In the genomic region with DNA sequence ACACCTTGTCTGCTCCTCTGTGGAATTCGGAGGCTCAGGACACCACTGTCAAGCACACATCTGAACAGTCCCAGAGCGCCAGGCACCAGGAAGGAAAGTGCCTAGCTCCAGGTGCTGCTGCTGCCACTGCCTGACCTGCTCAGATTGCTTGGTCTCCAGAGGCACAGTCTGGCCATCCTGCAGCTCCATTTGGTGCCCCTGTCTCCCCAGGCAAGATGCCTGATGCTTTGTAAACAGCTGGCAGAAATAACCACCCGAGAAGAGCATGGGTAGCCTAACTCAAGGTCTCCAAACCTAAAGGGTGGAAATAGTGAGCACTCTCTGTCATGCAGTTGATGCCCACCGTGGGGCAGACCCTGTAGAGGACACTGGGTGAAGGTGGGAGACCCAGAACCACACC, we compare ENCODE assay signal across 10 mouse cellular contexts. TPM values are rescaled to one million over a fixed set of nuclear protein-coding genes. Genes with fewer than 3 reads are reported as not detected.
DNase-seq lines count a peak whose midpoint lies in the region; ATAC-seq lines count a peak whose summit lies in the region.
"Had no signal": no experiment of that assay in that cellular context is flagged by ENCODE, and none has a peak within 500 bp of the region (broad histone marks: within the 10 kb centered on the region; RNA-seq: fewer than 3 reads in every experiment).

No protein-coding gene starts in this region.

- peak overlapping the region; percentile 98 for H3K4me2 ChIP-seq in neural tube, embryonic 11.5 days (ENCODE audit: low read depth)
- H3K4me2 ChIP-seq in forebrain, embryonic 12.5 days = peak overlapping the region; percentile 92
- H3K4me2 ChIP-seq in limb, embryonic 13.5 days (replicated peaks) = peak overlapping the region; percentile 99
- H3K4me2 ChIP-seq in stomach, embryonic 14.5 days (replicated peaks; ENCODE audit: low read depth, low read length) = peak overlapping the region; percentile 98

- 30% methylated on average over 4 of the region's 4 CpGs for WGBS in neural tube, embryonic 11.5 days
- 46% methylated on average over 4 of the region's 4 CpGs for WGBS in forebrain, embryonic 12.5 days
- 20% methylated on average over 4 of the region's 4 CpGs for WGBS in limb, embryonic 13.5 days
- WGBS in stomach, embryonic 14.5 days = 15% methylated on average over 4 of the region's 4 CpGs

- no peak for DNase-seq in neural tube, embryonic 11.5 days (ENCODE audit: low spot score)
- no peak for DNase-seq in neural tube, embryonic 10.5 days (ENCODE audit: extremely low spot score, low spot score)
- no peak for DNase-seq in urinary bladder, postnatal 25 days (ENCODE audit: low spot score)
- no peak for DNase-seq in cerebellum, adult 9-11 months
- DNase-seq in adipocyte (ENCODE audit: low spot score) = no peak
- DNase-seq: left cerebral cortex, postnatal 4 days; thymus, postnatal 4 days had no signal

- no peaks in the 10 kb centered on the region for H3K27me3 ChIP-seq in neural tube, embryonic 11.5 days (ENCODE audit: control insufficient read depth, insufficient read depth, low read length)
- no peaks in the 10 kb centered on the region for H3K27me3 ChIP-seq in forebrain, embryonic 12.5 days
- H3K27me3 ChIP-seq in limb, embryonic 13.5 days = no peaks in the 10 kb centered on the region
- H3K27me3 ChIP-seq in stomach, embryonic 14.5 days (ENCODE audit: control insufficient read depth, insufficient read depth, low read length) = no peaks in the 10 kb centered on the region

- H3K4me1 ChIP-seq in neural tube, embryonic 11.5 days (ENCODE audit: control insufficient read depth, insufficient read depth, low read length) = peaks cover 16% of the 10 kb centered on the region
- H3K4me1 ChIP-seq in forebrain, embryonic 12.5 days = peaks cover 36% of the 10 kb centered on the region
- peaks cover 35% of the 10 kb centered on the region for H3K4me1 ChIP-seq in limb, embryonic 13.5 days
- H3K4me1 ChIP-seq in stomach, embryonic 14.5 days (ENCODE audit: control insufficient read depth, insufficient read depth, low read length) = peaks cover 28% of the 10 kb centered on the region

- peaks cover 24% of the 10 kb centered on the region for H3K36me3 ChIP-seq in neural tube, embryonic 11.5 days (ENCODE audit: control insufficient read depth, insufficient read depth, low read length)
- H3K36me3 ChIP-seq in forebrain, embryonic 12.5 days (replicated peaks) = peaks cover 38% of the 10 kb centered on the region
- H3K36me3 ChIP-seq in limb, embryonic 13.5 days = peaks cover 39% of the 10 kb centered on the region
- peaks cover 25% of the 10 kb centered on the region for H3K36me3 ChIP-seq in stomach, embryonic 14.5 days (ENCODE audit: control insufficient read depth, insufficient read depth, low read length)

- H3K9ac ChIP-seq in neural tube, embryonic 11.5 days (ENCODE audit: low read length) = peak overlapping the region; percentile 93
- peak overlapping the region; percentile 95 for H3K9ac ChIP-seq in forebrain, embryonic 12.5 days
- H3K9ac ChIP-seq in limb, embryonic 13.5 days = peak overlapping the region; percentile 90
- peak overlapping the region; percentile 98 for H3K9ac ChIP-seq in stomach, embryonic 14.5 days (replicated peaks; ENCODE audit: low read depth, low read length)

- H3K9me3 ChIP-seq in neural tube, embryonic 11.5 days (ENCODE audit: control insufficient read depth, low read length) = no peaks in the 10 kb centered on the region
- H3K9me3 ChIP-seq in forebrain, embryonic 12.5 days = no peaks in the 10 kb centered on the region
- no peaks in the 10 kb centered on the region for H3K9me3 ChIP-seq in limb, embryonic 13.5 days
- H3K9me3 ChIP-seq in stomach, embryonic 14.5 days (ENCODE audit: control insufficient read depth, low read depth, low read length) = no peaks in the 10 kb centered on the region

- H3K27ac ChIP-seq in neural tube, embryonic 11.5 days (ENCODE audit: low read depth, low read length) = peak overlapping the region; percentile 56; the same call in 1 of the 2 replicates
- peak overlapping the region; percentile 78; the same call in 1 of the 2 replicates for H3K27ac ChIP-seq in forebrain, embryonic 12.5 days
- peak overlapping the region; percentile 71; the same call in 1 of the 2 replicates for H3K27ac ChIP-seq in limb, embryonic 13.5 days
- H3K27ac ChIP-seq in stomach, embryonic 14.5 days (ENCODE audit: low read length) = peak overlapping the region; percentile 88

- H3K4me3 ChIP-seq in neural tube, embryonic 11.5 days (ENCODE audit: low read depth, low read length) = peak overlapping the region; percentile 90
- peak overlapping the region; percentile 91 for H3K4me3 ChIP-seq in forebrain, embryonic 12.5 days (replicated peaks)
- H3K4me3 ChIP-seq in limb, embryonic 13.5 days = peak overlapping the region; percentile 70
- H3K4me3 ChIP-seq in stomach, embryonic 14.5 days (ENCODE audit: low read depth, low read length) = peak overlapping the region; percentile 91

- no peak for ATAC-seq in neural tube, embryonic 11.5 days (ENCODE audit: insufficient read depth, low FRiP score, low TSS enrichment)
- ATAC-seq in forebrain, embryonic 12.5 days (ENCODE audit: low FRiP score) = no peak
- no peak for ATAC-seq in limb, embryonic 13.5 days (ENCODE audit: low FRiP score, low read depth)
- ATAC-seq in stomach, embryonic 14.5 days (ENCODE audit: insufficient number of reproducible peaks, insufficient read depth, low FRiP score, low read depth) = no peak

RNA-seq across cellular contexts. Expression of a gene that starts 1.1 kb away (rescaled TPM):
- polyA plus RNA-seq in neural tube, embryonic 11.5 days (2014; fragmentation: Nextera tagmentation; extraction: Ambion mirVana) = 89.6 and 92.1 TPM in 2 replicates
- 100 TPM in 2 replicates for polyA plus RNA-seq in forebrain, embryonic 12.5 days (2016; fragmentation: Nextera tagmentation; extraction: Ambion mirVana)
- 112 TPM in 2 replicates for polyA plus RNA-seq in limb, embryonic 13.5 days (2015; fragmentation: Nextera tagmentation; extraction: Ambion mirVana)
- polyA plus RNA-seq in stomach, embryonic 14.5 days (2014; fragmentation: Nextera tagmentation; extraction: Ambion mirVana) = 85.9 and 89.5 TPM in 2 replicates

RNA-seq across cellular contexts. Expression of a gene that starts 28.2 kb away (rescaled TPM):
- 11.9 and 12.6 TPM in 2 replicates for polyA plus RNA-seq in neural tube, embryonic 11.5 days (2014; fragmentation: Nextera tagmentation; extraction: Ambion mirVana)
- polyA plus RNA-seq in forebrain, embryonic 12.5 days (2016; fragmentation: Nextera tagmentation; extraction: Ambion mirVana) = 11.2 and 12.0 TPM in 2 replicates
- polyA plus RNA-seq in limb, embryonic 13.5 days (2015; fragmentation: Nextera tagmentation; extraction: Ambion mirVana) = 16.6 and 16.8 TPM in 2 replicates
- polyA plus RNA-seq in stomach, embryonic 14.5 days (2014; fragmentation: Nextera tagmentation; extraction: Ambion mirVana) = 27.6 and 28.0 TPM in 2 replicates
